Mouse (Mus musculus) megakaryocyte, embryonic 14.5 days (primary cell): Measurements from ENCODE around the gene Sh3rf1.

Source experiments
- FLI1 ChIP-seq: IDR thresholded peaks from 2 replicates; pipeline ENCODE4 v1.6.1; 2012; ENCODE audit warnings: low read length, inconsistent platforms, mixed read lengths
- GATA1 ChIP-seq: IDR thresholded peaks from 3 replicates; pipeline ENCODE4 v1.6.1; 2012; ENCODE audit warnings: mixed read lengths, low read length, inconsistent platforms, borderline replicate concordance

DNA sequence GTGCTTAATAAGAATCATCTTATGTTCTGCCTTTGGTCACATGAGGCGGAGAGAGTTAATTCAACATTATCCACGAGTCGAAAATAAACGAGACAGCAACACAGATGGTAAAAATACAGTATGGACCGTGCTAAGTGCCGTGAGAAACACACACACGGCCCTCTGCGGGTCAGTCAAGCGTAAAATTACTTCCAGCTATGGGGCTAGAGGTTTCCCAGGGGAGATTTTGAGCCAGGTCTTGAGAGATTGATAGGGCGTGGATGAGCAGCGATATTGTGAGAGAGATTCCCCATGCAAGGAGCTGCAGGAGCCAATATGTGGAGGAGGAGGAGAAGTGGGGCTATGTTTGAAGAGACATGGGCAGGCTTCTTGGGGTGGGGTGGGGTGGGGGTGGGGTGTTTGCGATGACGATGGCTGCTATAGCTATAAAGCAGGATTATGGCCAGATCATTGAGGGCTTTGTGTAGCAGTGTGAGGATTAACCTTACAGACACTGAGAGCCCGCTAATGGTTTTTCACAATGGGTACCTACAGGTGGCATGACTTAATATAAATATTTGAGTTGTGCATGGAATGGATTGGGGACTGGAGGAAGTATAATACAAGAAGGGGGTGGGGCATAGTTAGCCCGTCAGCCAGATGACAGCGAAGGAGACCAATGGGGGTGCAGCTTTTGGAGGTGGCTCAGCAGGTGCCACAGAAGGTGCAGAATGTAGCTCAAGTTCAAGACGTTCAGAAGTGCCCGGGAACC is 166.8 kb downstream of the Sh3rf1 start:
- TF ChIP-seq GATA1: no peak
- no peak for TF ChIP-seq FLI1
